Mouse (Mus musculus) forebrain, embryonic 14.5 days (tissue): ENCODE results near the gene Phgdh. TPM values are rescaled to one million over a fixed set of nuclear protein-coding genes. Genes with fewer than 3 reads are reported as not detected.

Experiments
- ATAC-seq: fragments of 200-750 bp; cut with Nextera tagmentation; 2 replicates; pipeline ENCODE4 v1.8.0; 2017; ENCODE audit warnings: mild to moderate bottlenecking, moderate library complexity
- DNase-seq: peaks from one replicate; pipeline ENCODE4 v3.0.0-alpha.2; 2015; ENCODE audit warnings: low spot score
- H3K27ac ChIP-seq: fragments of 300-500 bp; sonication (generic); 2 replicates; pipeline ENCODE4 v1.5.1; 2014; ENCODE audit warnings: low read depth, mild to moderate bottlenecking, control low read depth, low read length, moderate library complexity
- H3K27me3 ChIP-seq: fragments of 300-500 bp; sonication (generic); replicated peaks from 2 replicates; pipeline ENCODE4 v1.6.1; 2014; ENCODE audit warnings: low read length, control low read depth, mixed read lengths; ENCODE audit not compliant: control insufficient read depth, insufficient read depth
- H3K36me3 ChIP-seq: fragments of 300-500 bp; sonication (generic); 2 replicates; pipeline ENCODE4 v1.6.1; 2014; ENCODE audit warnings: low read length, control low read depth; ENCODE audit not compliant: control insufficient read depth, insufficient read depth
- H3K4me1 ChIP-seq: fragments of 300-500 bp; sonication (generic); 2 replicates; pipeline ENCODE4 v1.6.1; 2014; ENCODE audit warnings: antibody characterized with exemption, low read length, control low read depth; ENCODE audit not compliant: control insufficient read depth, insufficient read depth
- H3K4me2 ChIP-seq: fragments of 300-500 bp; sonication (generic); 2 replicates; pipeline ENCODE4 v1.6.1; 2014; ENCODE audit warnings: mild to moderate bottlenecking, control low read depth, low read length
- H3K4me3 ChIP-seq: fragments of 300-500 bp; sonication (generic); 2 replicates; pipeline ENCODE4 v1.5.1; 2014; ENCODE audit warnings: low read depth, low read length, control low read depth
- H3K9ac ChIP-seq: fragments of 300-500 bp; sonication (generic); 2 replicates; pipeline ENCODE4 v1.6.1; 2014; ENCODE audit warnings: mild to moderate bottlenecking, low read length, control low read depth, moderate library complexity
- H3K9me3 ChIP-seq: fragments of 300-500 bp; sonication (generic); replicated peaks from 2 replicates; pipeline ENCODE4 v1.6.1; 2016; ENCODE audit warnings: low read length, control low read depth, mixed read lengths; ENCODE audit not compliant: control insufficient read depth
- WGBS: fragments of 180-500 bp; shearing (Covaris S2); extraction: QIAGEN DNeasy Blood & Tissue Kit; methylation state at CpG from one replicate; pipeline ENCODE4 v1.1.7; 2014; 5-methylcytosine and 5-hydroxymethylcytosine counted together
- polyA plus RNA-seq: library from polyadenylated mRNA; unstranded; fragments of >200 nt; fragmentation: Nextera tagmentation; extraction: Ambion mirVana; gene quantifications from 2 replicates; pipeline ENCODE4 v1.2.1, GENCODE M21; 2014

Gene Phgdh
- polyA plus RNA-seq, 1 experiment from 2014 or later, result 245 TPM

GRCm38 (mm10) chr3:98299391-98300100 is 40.2 kb downstream of the Phgdh start:
- H3K4me1 ChIP-seq, result no peaks in the 10 kb centered on the region
- 97% methylated on average over 1 of the region's 1 CpGs for WGBS
- H3K27ac ChIP-seq, result no peak overlapping the region
- no peak overlapping the region for H3K9ac ChIP-seq
- H3K4me3 ChIP-seq, result no peak overlapping the region
- no peaks in the 10 kb centered on the region for H3K27me3 ChIP-seq
- no peaks in the 10 kb centered on the region for H3K9me3 ChIP-seq
- DNase-seq (no peak), ATAC-seq (no peak)
- H3K4me2 ChIP-seq, result no peak overlapping the region
- H3K36me3 ChIP-seq, result no peaks in the 10 kb centered on the region

GRCm38 (mm10) chr3:98295965-98296364 is 43.8 kb downstream of the Phgdh start:
- H3K4me2 ChIP-seq, result no peak overlapping the region
- H3K27ac ChIP-seq, result no peak overlapping the region
- no peak overlapping the region for H3K9ac ChIP-seq
- 73% methylated on average over 10 of the region's 10 CpGs for WGBS
- no peaks in the 10 kb centered on the region for H3K4me1 ChIP-seq
- no peak for DNase-seq
- H3K4me3 ChIP-seq, result no peak overlapping the region
- H3K9me3 ChIP-seq, result no peaks in the 10 kb centered on the region
- ATAC-seq, result no peak
- H3K36me3 ChIP-seq, result no peaks in the 10 kb centered on the region
- H3K27me3 ChIP-seq, result no peaks in the 10 kb centered on the region

GRCm38 (mm10) chr3:98291044-98291443 is 48.7 kb downstream of the Phgdh start:
- Histone ChIP-seq H3K4me1 (no peaks in the 10 kb centered on the region), H3K9me3 (no peaks in the 10 kb centered on the region), H3K9ac (no peak overlapping the region), H3K27me3 (no peaks in the 10 kb centered on the region), H3K4me3 (no peak overlapping the region), H3K36me3 (no peaks in the 10 kb centered on the region), H3K4me2 (no peak overlapping the region), H3K27ac (no peak overlapping the region)
- ATAC-seq, result no peak
- 83% methylated on average over 9 of the region's 9 CpGs for WGBS
- no peak for DNase-seq

GRCm38 (mm10) chr3:98283205-98283604 is 56.6 kb downstream of the Phgdh start:
- no peaks in the 10 kb centered on the region for H3K36me3 ChIP-seq
- no peak for ATAC-seq
- no peak overlapping the region for H3K27ac ChIP-seq
- H3K4me3 ChIP-seq, result no peak overlapping the region
- H3K4me2 ChIP-seq, result no peak overlapping the region
- H3K4me1 ChIP-seq, result no peaks in the 10 kb centered on the region
- H3K27me3 ChIP-seq, result no peaks in the 10 kb centered on the region
- 92% methylated on average over 5 of the region's 5 CpGs for WGBS
- no peak overlapping the region for H3K9ac ChIP-seq
- H3K9me3 ChIP-seq, result no peaks in the 10 kb centered on the region
- DNase-seq, result no peak

GRCm38 (mm10) chr3:98282422-98282821 is 57.4 kb downstream of the Phgdh start:
- no peaks in the 10 kb centered on the region for H3K9me3 ChIP-seq
- ATAC-seq (no peak), DNase-seq (no peak)
- no peak overlapping the region for H3K4me2 ChIP-seq
- H3K4me3 ChIP-seq, result no peak overlapping the region
- no peaks in the 10 kb centered on the region for H3K36me3 ChIP-seq
- no peak overlapping the region for H3K27ac ChIP-seq
- 94% methylated on average over 8 of the region's 8 CpGs for WGBS
- no peaks in the 10 kb centered on the region for H3K4me1 ChIP-seq
- H3K27me3 ChIP-seq, result no peaks in the 10 kb centered on the region
- no peak overlapping the region for H3K9ac ChIP-seq

- WGBS, result 44% methylated on average over 12 of the region's 12 CpGs
- Histone ChIP-seq H3K9me3 (no peaks in the 10 kb centered on the region), H3K4me3 (no peak overlapping the region), H3K4me1 (no peaks in the 10 kb centered on the region), H3K9ac (no peak overlapping the region), H3K36me3 (no peaks in the 10 kb centered on the region), H3K27me3 (no peaks in the 10 kb centered on the region), H3K4me2 (peak overlapping the region; percentile 26; the same call in 1 of the 2 replicates), H3K27ac (no peak overlapping the region)
- ATAC-seq, result peak; percentile 89
- DNase-seq, result peak; percentile 82
Measured at GRCm38 (mm10) chr3:98280933-98281678, 58.7 kb downstream of the Phgdh start.

- no peaks in the 10 kb centered on the region for H3K4me1 ChIP-seq
- 65% methylated on average over 14 of the region's 14 CpGs for WGBS
- ATAC-seq (peak; percentile 54), DNase-seq (no peak)
- no peak within 1 kb of the TSS for H3K27ac ChIP-seq
- no peak within 1 kb of the TSS for H3K9ac ChIP-seq
- H3K4me2 ChIP-seq, result peak within 1 kb of the TSS; percentile 26; the same call in 1 of the 2 replicates
- no peak within 1 kb of the TSS for H3K4me3 ChIP-seq
- no peaks in the 10 kb centered on the region for H3K9me3 ChIP-seq
- no peaks in the 10 kb centered on the region for H3K27me3 ChIP-seq
- H3K36me3 ChIP-seq, result no peaks in the 10 kb centered on the region
Measured at GRCm38 (mm10) chr3:98280204-98280932, 59.4 kb downstream of the Phgdh start, which contains the start of gene Hmgcs2. Gene Hmgcs2, plus strand, starts transcription at chr3:98280435.

GRCm38 (mm10) chr3:98279682-98280081 is 60.1 kb downstream of the Phgdh start:
- Histone ChIP-seq H3K4me2 (no peak overlapping the region), H3K9me3 (no peaks in the 10 kb centered on the region), H3K4me1 (no peaks in the 10 kb centered on the region), H3K27me3 (no peaks in the 10 kb centered on the region), H3K36me3 (no peaks in the 10 kb centered on the region), H3K9ac (no peak overlapping the region), H3K4me3 (no peak overlapping the region), H3K27ac (no peak overlapping the region)
- no peak for DNase-seq
- 90% methylated on average over 4 of the region's 4 CpGs for WGBS
- no peak for ATAC-seq
